Mouse (Mus musculus) bone marrow, adult 2 months (tissue): ENCODE data around the gene Daam2.
A peak's percentile ranks its signal among the peaks of the same experiment; 100 is the strongest.

Source experiments
- CTCF ChIP-seq: fragments of 200-500 bp; IDR thresholded peaks from 2 replicates; pipeline ENCODE4 v1.5.1; 2011; ENCODE audit warnings: low read length, control low read depth; ENCODE audit not compliant: control insufficient read depth, insufficient read depth
- POLR2A ChIP-seq: fragments of 200-500 bp; IDR thresholded peaks from 2 replicates; pipeline ENCODE4 v1.6.1; 2011; ENCODE audit warnings: low read depth, mild to moderate bottlenecking, control low read depth, low read length, borderline replicate concordance; ENCODE audit not compliant: control insufficient read depth

DNA sequence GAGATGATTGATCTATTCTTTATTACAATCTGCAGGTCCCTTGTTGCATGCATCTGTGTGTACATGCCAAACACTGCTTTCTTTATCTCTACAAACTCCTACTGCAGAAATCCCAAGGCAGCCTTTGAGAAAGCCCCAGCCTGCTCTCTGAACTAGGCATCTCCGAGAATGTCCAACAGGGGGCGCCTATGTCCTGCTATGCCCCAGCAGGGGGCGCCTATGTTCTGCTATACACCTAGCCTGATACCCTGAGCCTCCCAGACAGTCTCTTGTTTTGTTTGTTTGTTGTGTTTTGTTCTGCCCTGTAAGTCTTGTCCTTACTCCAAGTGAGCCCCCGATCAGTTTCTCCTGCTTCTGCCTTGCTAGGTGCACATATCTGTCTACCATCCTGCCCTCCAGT is 95.9 kb downstream of the Daam2 start:
- TF ChIP-seq POLR2A (no peak), CTCF (peak; percentile 63; the same call in 1 of the 2 replicates)
